Mouse (Mus musculus): ENCODE results near the gene Acvr1b. TPM values are rescaled to one million over a fixed set of nuclear protein-coding genes. Genes with fewer than 3 reads are reported as not detected.

The Acvr1b gene
- polyA plus RNA-seq, 1 experiment from 2014 or later = 8.9 TPM

DNA sequence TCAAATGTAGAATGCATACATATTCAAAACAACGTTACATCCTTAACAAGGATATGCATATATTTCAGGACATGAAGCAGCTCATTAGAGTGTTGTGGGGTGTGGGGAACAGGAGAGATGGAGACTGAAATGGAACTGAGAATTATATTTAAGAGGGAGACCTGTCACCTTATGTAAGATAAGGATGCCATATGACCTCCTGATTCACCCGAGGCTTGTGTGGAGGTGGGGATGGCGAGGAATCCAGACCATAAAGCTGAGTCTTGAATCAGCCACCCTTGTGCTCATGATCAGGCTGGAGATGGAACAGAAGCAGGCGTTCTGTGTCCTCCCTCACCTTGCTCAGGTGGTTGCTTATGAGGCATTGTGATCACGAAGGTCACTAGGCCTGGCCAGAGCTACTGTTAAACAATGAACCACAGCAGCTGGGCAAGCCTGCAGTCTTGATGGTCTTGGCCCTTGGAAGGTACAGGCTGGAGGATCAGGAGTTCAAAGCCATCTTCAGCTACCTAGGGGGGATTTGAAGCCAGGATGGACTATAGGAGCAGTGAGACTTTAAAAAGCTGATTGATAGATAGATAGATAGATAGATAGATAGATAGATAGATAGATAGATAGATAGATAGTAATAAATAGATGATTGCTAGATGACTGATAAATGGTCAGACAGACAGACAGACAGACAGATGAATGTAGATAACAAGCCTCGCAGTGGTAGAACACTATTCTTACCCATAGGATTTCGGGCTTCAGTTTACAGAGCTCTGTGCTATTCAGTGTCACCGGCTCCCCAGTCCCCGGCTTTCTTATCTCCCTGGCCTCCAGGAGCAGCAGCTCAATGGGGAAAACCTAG lies 22.2 kb upstream of the Acvr1b start:
- no peak overlapping the region for H3K4me3 ChIP-seq (ENCODE audit: low read depth, low read length)
- no peaks in the 10 kb centered on the region; the same call in 1 of the 2 replicates for H3K9me3 ChIP-seq (replicated peaks; ENCODE audit: control insufficient read depth, low read length)
- peaks cover 14% of the 10 kb centered on the region for H3K4me1 ChIP-seq (ENCODE audit: control insufficient read depth, insufficient read depth, low read length)
- 63% methylated on average over 9 of the region's 9 CpGs for WGBS (ENCODE audit: insufficient replicate concordance)
- H3K9ac ChIP-seq (ENCODE audit: low read depth, low read length) = no peak overlapping the region
- H3K27ac ChIP-seq (ENCODE audit: low read depth, low read length) = no peak overlapping the region
- no peak for ATAC-seq (replicated peaks; ENCODE audit: insufficient number of reproducible peaks, low FRiP score, low TSS enrichment)
- no peaks in the 10 kb centered on the region for H3K27me3 ChIP-seq (ENCODE audit: control insufficient read depth, insufficient read depth, low read length)
- H3K36me3 ChIP-seq (ENCODE audit: control insufficient read depth, insufficient read depth, low read length) = no peaks in the 10 kb centered on the region
- H3K4me2 ChIP-seq = no peak overlapping the region

- Histone ChIP-seq H3K9ac (ENCODE audit: low read depth, low read length) (no peak overlapping the region), H3K4me2 (no peak overlapping the region), H3K27me3 (ENCODE audit: control insufficient read depth, insufficient read depth, low read length) (no peaks in the 10 kb centered on the region), H3K9me3 (replicated peaks; ENCODE audit: control insufficient read depth, low read length) (no peaks in the 10 kb centered on the region; the same call in 1 of the 2 replicates), H3K27ac (ENCODE audit: low read depth, low read length) (no peak overlapping the region), H3K36me3 (ENCODE audit: control insufficient read depth, insufficient read depth, low read length) (no peaks in the 10 kb centered on the region), H3K4me3 (ENCODE audit: low read depth, low read length) (no peak overlapping the region), H3K4me1 (ENCODE audit: control insufficient read depth, insufficient read depth, low read length) (no peaks in the 10 kb centered on the region)
- ATAC-seq (replicated peaks; ENCODE audit: insufficient number of reproducible peaks, low FRiP score, low TSS enrichment) = no peak
- 70% methylated on average over 7 of the region's 7 CpGs for WGBS (ENCODE audit: insufficient replicate concordance)
Observed at GRCm38 (mm10) chr15:101154700-101155616, 18.9 kb upstream of the Acvr1b start.

- Histone ChIP-seq H3K36me3 (ENCODE audit: control insufficient read depth, insufficient read depth, low read length) (no peaks in the 10 kb centered on the region), H3K27ac (ENCODE audit: low read depth, low read length) (no peak overlapping the region), H3K27me3 (ENCODE audit: control insufficient read depth, insufficient read depth, low read length) (peaks cover 5% of the 10 kb centered on the region; the same call in 1 of the 2 replicates), H3K4me3 (ENCODE audit: low read depth, low read length) (no peak overlapping the region), H3K9me3 (replicated peaks; ENCODE audit: control insufficient read depth, low read length) (no peaks in the 10 kb centered on the region; the same call in 1 of the 2 replicates), H3K4me2 (no peak overlapping the region), H3K4me1 (ENCODE audit: control insufficient read depth, insufficient read depth, low read length) (peaks cover 8% of the 10 kb centered on the region), H3K9ac (ENCODE audit: low read depth, low read length) (no peak overlapping the region)
- no peak for ATAC-seq (replicated peaks; ENCODE audit: insufficient number of reproducible peaks, low FRiP score, low TSS enrichment)
- WGBS (ENCODE audit: insufficient replicate concordance) = 5% methylated on average over 1 of the region's 1 CpGs
Observed at GRCm38 (mm10) chr15:101160128-101160527, 13.7 kb upstream of the Acvr1b start.

- WGBS (ENCODE audit: insufficient replicate concordance) = 23% methylated on average over 7 of the region's 7 CpGs
- ATAC-seq (replicated peaks; ENCODE audit: insufficient number of reproducible peaks, low FRiP score, low TSS enrichment) = no peak
- no peaks in the 10 kb centered on the region; the same call in 1 of the 2 replicates for H3K9me3 ChIP-seq (replicated peaks; ENCODE audit: control insufficient read depth, low read length)
- H3K4me2 ChIP-seq = no peak overlapping the region
- no peak overlapping the region for H3K4me3 ChIP-seq (ENCODE audit: low read depth, low read length)
- H3K36me3 ChIP-seq (ENCODE audit: control insufficient read depth, insufficient read depth, low read length) = no peaks in the 10 kb centered on the region
- peaks cover 6% of the 10 kb centered on the region; the same call in 1 of the 2 replicates for H3K27me3 ChIP-seq (ENCODE audit: control insufficient read depth, insufficient read depth, low read length)
- no peak overlapping the region for H3K27ac ChIP-seq (ENCODE audit: low read depth, low read length)
- peaks cover 8% of the 10 kb centered on the region for H3K4me1 ChIP-seq (ENCODE audit: control insufficient read depth, insufficient read depth, low read length)
- no peak overlapping the region for H3K9ac ChIP-seq (ENCODE audit: low read depth, low read length)
Observed at GRCm38 (mm10) chr15:101160591-101160990, 13.3 kb upstream of the Acvr1b start.

DNA sequence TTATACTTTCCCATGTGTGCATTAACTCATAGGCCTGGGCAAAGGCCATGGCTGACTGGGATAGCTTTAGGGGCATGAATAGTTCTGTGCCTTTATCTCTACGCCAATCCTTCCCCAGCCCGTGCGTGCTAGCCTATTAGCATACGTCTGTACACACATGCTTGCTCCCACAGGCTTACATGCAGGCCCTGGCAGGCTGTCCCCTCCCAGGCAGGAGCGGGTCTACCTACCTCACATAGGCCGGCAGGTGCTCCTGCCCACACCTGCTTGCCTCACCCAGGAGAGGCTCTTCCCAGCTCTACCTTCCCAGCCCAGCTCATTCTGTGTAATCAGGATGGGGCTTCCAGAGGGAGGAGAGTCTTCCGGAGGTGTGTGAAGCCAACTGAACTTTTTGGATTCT lies 12.3 kb upstream of the Acvr1b start:
- 75% methylated on average over 7 of the region's 7 CpGs for WGBS (ENCODE audit: insufficient replicate concordance)
- H3K27ac ChIP-seq (ENCODE audit: low read depth, low read length) = no peak overlapping the region
- ATAC-seq (replicated peaks; ENCODE audit: insufficient number of reproducible peaks, low FRiP score, low TSS enrichment) = no peak
- no peak overlapping the region for H3K4me3 ChIP-seq (ENCODE audit: low read depth, low read length)
- no peaks in the 10 kb centered on the region for H3K36me3 ChIP-seq (ENCODE audit: control insufficient read depth, insufficient read depth, low read length)
- H3K9ac ChIP-seq (ENCODE audit: low read depth, low read length) = no peak overlapping the region
- H3K4me1 ChIP-seq (ENCODE audit: control insufficient read depth, insufficient read depth, low read length) = peaks cover 8% of the 10 kb centered on the region
- H3K4me2 ChIP-seq = no peak overlapping the region
- peaks cover 6% of the 10 kb centered on the region; the same call in 1 of the 2 replicates for H3K27me3 ChIP-seq (ENCODE audit: control insufficient read depth, insufficient read depth, low read length)
- H3K9me3 ChIP-seq (replicated peaks; ENCODE audit: control insufficient read depth, low read length) = no peaks in the 10 kb centered on the region; the same call in 1 of the 2 replicates

- ATAC-seq (replicated peaks; ENCODE audit: insufficient number of reproducible peaks, low FRiP score, low TSS enrichment) = no peak
- Histone ChIP-seq H3K27ac (ENCODE audit: low read depth, low read length) (no peak overlapping the region), H3K27me3 (ENCODE audit: control insufficient read depth, insufficient read depth, low read length) (peaks cover 6% of the 10 kb centered on the region; the same call in 1 of the 2 replicates), H3K9ac (ENCODE audit: low read depth, low read length) (no peak overlapping the region), H3K9me3 (replicated peaks; ENCODE audit: control insufficient read depth, low read length) (no peaks in the 10 kb centered on the region), H3K36me3 (ENCODE audit: control insufficient read depth, insufficient read depth, low read length) (no peaks in the 10 kb centered on the region), H3K4me3 (ENCODE audit: low read depth, low read length) (no peak overlapping the region), H3K4me1 (ENCODE audit: control insufficient read depth, insufficient read depth, low read length) (peaks cover 8% of the 10 kb centered on the region), H3K4me2 (no peak overlapping the region; the same call in 1 of the 2 replicates)
- WGBS (ENCODE audit: insufficient replicate concordance) = 42% methylated on average over 15 of the region's 15 CpGs
Observed at GRCm38 (mm10) chr15:101163056-101163458, 10.8 kb upstream of the Acvr1b start.

DNA sequence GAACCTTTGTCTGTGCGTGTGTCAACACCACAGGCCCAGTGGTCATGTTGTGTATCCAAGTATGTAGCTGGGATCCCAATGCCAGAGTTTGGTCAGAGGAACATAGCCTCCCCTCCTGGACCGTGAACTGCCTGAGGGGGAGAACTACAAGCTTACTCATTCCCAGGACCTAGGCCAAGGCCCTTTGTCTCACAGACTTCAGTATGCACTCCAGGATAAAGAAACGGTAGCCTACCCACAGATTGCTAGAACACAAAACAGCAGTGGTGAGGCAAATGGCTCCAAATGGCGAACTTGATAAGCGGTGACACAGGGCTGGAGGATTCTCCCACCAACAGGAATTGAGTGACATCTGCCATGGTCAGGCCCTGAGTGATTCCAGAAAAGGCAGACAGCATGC lies 10.0 kb upstream of the Acvr1b start:
- H3K9ac ChIP-seq (ENCODE audit: low read depth, low read length) = no peak overlapping the region
- H3K27me3 ChIP-seq (ENCODE audit: control insufficient read depth, insufficient read depth, low read length) = peaks cover 6% of the 10 kb centered on the region; the same call in 1 of the 2 replicates
- WGBS (ENCODE audit: insufficient replicate concordance) = 41% methylated on average over 5 of the region's 5 CpGs
- H3K4me1 ChIP-seq (ENCODE audit: control insufficient read depth, insufficient read depth, low read length) = peaks cover 8% of the 10 kb centered on the region
- ATAC-seq (replicated peaks; ENCODE audit: insufficient number of reproducible peaks, low FRiP score, low TSS enrichment) = no peak
- no peaks in the 10 kb centered on the region for H3K36me3 ChIP-seq (ENCODE audit: control insufficient read depth, insufficient read depth, low read length)
- H3K4me2 ChIP-seq = no peak overlapping the region
- no peak overlapping the region for H3K27ac ChIP-seq (ENCODE audit: low read depth, low read length)
- no peaks in the 10 kb centered on the region for H3K9me3 ChIP-seq (replicated peaks; ENCODE audit: control insufficient read depth, low read length)
- H3K4me3 ChIP-seq (ENCODE audit: low read depth, low read length) = no peak overlapping the region

GRCm38 (mm10) chr15:101164291-101164690 lies 9.6 kb upstream of the Acvr1b start:
- H3K27me3 ChIP-seq (ENCODE audit: control insufficient read depth, insufficient read depth, low read length) = peaks cover 6% of the 10 kb centered on the region; the same call in 1 of the 2 replicates
- H3K27ac ChIP-seq (ENCODE audit: low read depth, low read length) = no peak overlapping the region
- no peaks in the 10 kb centered on the region for H3K36me3 ChIP-seq (ENCODE audit: control insufficient read depth, insufficient read depth, low read length)
- no peak overlapping the region for H3K4me3 ChIP-seq (ENCODE audit: low read depth, low read length)
- H3K9ac ChIP-seq (ENCODE audit: low read depth, low read length) = no peak overlapping the region
- ATAC-seq (replicated peaks; ENCODE audit: insufficient number of reproducible peaks, low FRiP score, low TSS enrichment) = no peak
- WGBS (ENCODE audit: insufficient replicate concordance) = 51% methylated on average over 5 of the region's 5 CpGs
- H3K4me1 ChIP-seq (ENCODE audit: control insufficient read depth, insufficient read depth, low read length) = peaks cover 8% of the 10 kb centered on the region
- H3K4me2 ChIP-seq = no peak overlapping the region
- no peaks in the 10 kb centered on the region for H3K9me3 ChIP-seq (replicated peaks; ENCODE audit: control insufficient read depth, low read length)
